Mouse (Mus musculus) neural tube, embryonic 15.5 days (tissue): ENCODE results near the gene Sbk1. TPM values are rescaled to one million over a fixed set of nuclear protein-coding genes. Genes with fewer than 3 reads are reported as not detected.

Experiments used
- ATAC-seq: fragments of 200-750 bp; cut with Nextera tagmentation; 2 replicates; pipeline ENCODE4 v1.8.0; 2017; ENCODE audit warnings: mild to moderate bottlenecking, moderate TSS enrichment, moderate library complexity; ENCODE audit not compliant: low FRiP score
- H3K27ac ChIP-seq: fragments of 300-500 bp; sonication (generic); replicated peaks from 2 replicates; pipeline ENCODE4 v1.5.1; 2015; ENCODE audit warnings: mild to moderate bottlenecking, inconsistent platforms
- H3K27me3 ChIP-seq: fragments of 300-500 bp; sonication (generic); replicated peaks from 2 replicates; pipeline ENCODE4 v1.6.1; 2015; ENCODE audit warnings: inconsistent platforms
- H3K36me3 ChIP-seq: fragments of 300-500 bp; sonication (generic); 2 replicates; pipeline ENCODE4 v1.6.1; 2015; ENCODE audit warnings: inconsistent platforms
- H3K4me1 ChIP-seq: fragments of 300-500 bp; sonication (generic); 2 replicates; pipeline ENCODE4 v1.6.1; 2015; ENCODE audit warnings: inconsistent platforms
- H3K4me2 ChIP-seq: fragments of 300-500 bp; sonication (generic); 2 replicates; pipeline ENCODE4 v1.6.1; 2015; ENCODE audit warnings: inconsistent platforms, mild to moderate bottlenecking, moderate library complexity
- H3K4me3 ChIP-seq: fragments of 300-500 bp; sonication (generic); replicated peaks from 2 replicates; pipeline ENCODE4 v1.5.1; 2015; ENCODE audit warnings: mild to moderate bottlenecking, inconsistent platforms
- H3K9ac ChIP-seq: fragments of 300-500 bp; sonication (generic); replicated peaks from 2 replicates; pipeline ENCODE4 v1.6.1; 2015; ENCODE audit warnings: mild to moderate bottlenecking, inconsistent platforms
- H3K9me3 ChIP-seq: fragments of 300-500 bp; sonication (generic); replicated peaks from 2 replicates; pipeline ENCODE4 v1.6.1; 2016; ENCODE audit warnings: inconsistent platforms
- WGBS: fragments of 180-500 bp; shearing (Covaris S2); methylation state at CpG from one replicate; pipeline ENCODE4 v1.1.7; 2015; ENCODE audit warnings: mixed read lengths; 5-methylcytosine and 5-hydroxymethylcytosine counted together
- polyA plus RNA-seq: library from polyadenylated mRNA; unstranded; fragments of >200 nt; fragmentation: Nextera tagmentation; extraction: Ambion mirVana; gene quantifications from 2 replicates; pipeline ENCODE4 v1.2.1, GENCODE M21; 2015

The Sbk1 gene
- polyA plus RNA-seq, 1 experiment from 2014 or later = 182 TPM

GRCm38 (mm10) chr7:126248088-126248487 is 24.3 kb upstream of the Sbk1 start:
- no peak overlapping the region for H3K4me3 ChIP-seq

GRCm38 (mm10) chr7:126248641-126249141 is 23.7 kb upstream of the Sbk1 start:
- Histone ChIP-seq H3K4me2 (peak overlapping the region; percentile 34; the same call in 1 of the 2 replicates), H3K4me1 (peaks cover 8% of the 10 kb centered on the region), H3K9me3 (no peaks in the 10 kb centered on the region), H3K36me3 (no peaks in the 10 kb centered on the region), H3K27ac (no peak overlapping the region), H3K9ac (no peak overlapping the region), H3K4me3 (no peak overlapping the region), H3K27me3 (no peaks in the 10 kb centered on the region)
- WGBS = 63% methylated on average over 17 of the region's 17 CpGs
- no peak for ATAC-seq

More at GRCm38 (mm10) chr7:126248088-126248487, 24.3 kb upstream of the Sbk1 start:
- peaks cover 8% of the 10 kb centered on the region for H3K4me1 ChIP-seq
- ATAC-seq = no peak
- no peaks in the 10 kb centered on the region for H3K9me3 ChIP-seq
- no peaks in the 10 kb centered on the region for H3K36me3 ChIP-seq
- no peaks in the 10 kb centered on the region for H3K27me3 ChIP-seq
- no peak overlapping the region for H3K27ac ChIP-seq
- peak overlapping the region; percentile 34 for H3K4me2 ChIP-seq
- WGBS = 5% methylated on average over 6 of the region's 6 CpGs
- H3K9ac ChIP-seq = no peak overlapping the region

- ATAC-seq = no peak
- Histone ChIP-seq H3K9me3 (no peaks in the 10 kb centered on the region), H3K4me1 (peaks cover 8% of the 10 kb centered on the region), H3K4me2 (no peak overlapping the region), H3K9ac (no peak overlapping the region), H3K27ac (no peak overlapping the region), H3K36me3 (no peaks in the 10 kb centered on the region), H3K4me3 (no peak overlapping the region), H3K27me3 (no peaks in the 10 kb centered on the region)
- WGBS = 75% methylated on average over 5 of the region's 5 CpGs
These were observed 23.3 kb upstream of the Sbk1 start for GRCm38 (mm10) chr7:126249146-126249545.

GRCm38 (mm10) chr7:126249986-126250385 is 22.4 kb upstream of the Sbk1 start:
- peaks cover 8% of the 10 kb centered on the region for H3K4me1 ChIP-seq
- ATAC-seq = no peak
- H3K4me2 ChIP-seq = no peak overlapping the region
- H3K27me3 ChIP-seq = no peaks in the 10 kb centered on the region
- no peak overlapping the region for H3K27ac ChIP-seq
- no peak overlapping the region for H3K9ac ChIP-seq
- H3K36me3 ChIP-seq = no peaks in the 10 kb centered on the region
- 89% methylated on average over 3 of the region's 3 CpGs for WGBS
- no peak overlapping the region for H3K4me3 ChIP-seq
- H3K9me3 ChIP-seq = no peaks in the 10 kb centered on the region

GRCm38 (mm10) chr7:126250481-126250880 is 21.9 kb upstream of the Sbk1 start:
- H3K9me3 ChIP-seq = no peaks in the 10 kb centered on the region
- no peaks in the 10 kb centered on the region for H3K27me3 ChIP-seq
- no peak overlapping the region for H3K4me2 ChIP-seq
- H3K4me1 ChIP-seq = peaks cover 8% of the 10 kb centered on the region
- no peak for ATAC-seq
- no peak overlapping the region for H3K27ac ChIP-seq
- H3K4me3 ChIP-seq = no peak overlapping the region
- H3K36me3 ChIP-seq = no peaks in the 10 kb centered on the region
- 80% methylated on average over 7 of the region's 7 CpGs for WGBS
- H3K9ac ChIP-seq = no peak overlapping the region

- no peak overlapping the region for H3K27ac ChIP-seq
- H3K9me3 ChIP-seq = no peaks in the 10 kb centered on the region
- 75% methylated on average over 3 of the region's 3 CpGs for WGBS
- ATAC-seq = no peak
- H3K4me2 ChIP-seq = no peak overlapping the region
- H3K4me3 ChIP-seq = no peak overlapping the region
- no peak overlapping the region for H3K9ac ChIP-seq
- H3K27me3 ChIP-seq = no peaks in the 10 kb centered on the region
- peaks cover 8% of the 10 kb centered on the region for H3K4me1 ChIP-seq
- no peaks in the 10 kb centered on the region for H3K36me3 ChIP-seq
These were observed 20.7 kb upstream of the Sbk1 start for GRCm38 (mm10) chr7:126251698-126252097.

- no peak overlapping the region for H3K9ac ChIP-seq
- no peaks in the 10 kb centered on the region for H3K9me3 ChIP-seq
- no peak overlapping the region for H3K4me3 ChIP-seq
- no peaks in the 10 kb centered on the region for H3K36me3 ChIP-seq
- peaks cover 8% of the 10 kb centered on the region for H3K4me1 ChIP-seq
- ATAC-seq = no peak
- H3K27me3 ChIP-seq = no peaks in the 10 kb centered on the region
- H3K27ac ChIP-seq = no peak overlapping the region
- WGBS = 91% methylated on average over 5 of the region's 5 CpGs
- no peak overlapping the region for H3K4me2 ChIP-seq
These were observed 20.2 kb upstream of the Sbk1 start for GRCm38 (mm10) chr7:126252230-126252629.

- H3K36me3 ChIP-seq = no peaks in the 10 kb centered on the region
- no peak overlapping the region for H3K4me3 ChIP-seq
- peaks cover 10% of the 10 kb centered on the region for H3K4me1 ChIP-seq
- H3K9me3 ChIP-seq = no peaks in the 10 kb centered on the region
- H3K27me3 ChIP-seq = peaks cover 6% of the 10 kb centered on the region
- ATAC-seq = peak; percentile 67
- H3K27ac ChIP-seq = no peak overlapping the region
- no peak overlapping the region for H3K9ac ChIP-seq
- WGBS = 12% methylated on average over 18 of the region's 18 CpGs
- H3K4me2 ChIP-seq = no peak overlapping the region
These were observed 11.9 kb upstream of the Sbk1 start for GRCm38 (mm10) chr7:126260280-126261210.

- Histone ChIP-seq H3K9me3 (no peaks in the 10 kb centered on the region), H3K4me2 (no peak overlapping the region), H3K36me3 (no peaks in the 10 kb centered on the region), H3K27me3 (peaks cover 6% of the 10 kb centered on the region), H3K4me1 (peaks cover 23% of the 10 kb centered on the region), H3K27ac (no peak overlapping the region), H3K9ac (no peak overlapping the region), H3K4me3 (no peak overlapping the region)
- ATAC-seq = no peak
- WGBS = 92% methylated on average over 4 of the region's 4 CpGs
These were observed 10.6 kb upstream of the Sbk1 start for GRCm38 (mm10) chr7:126261823-126262222.

GRCm38 (mm10) chr7:126263964-126264363 is 8.5 kb upstream of the Sbk1 start:
- Histone ChIP-seq H3K27ac (no peak overlapping the region), H3K4me1 (peaks cover 24% of the 10 kb centered on the region), H3K4me3 (no peak overlapping the region), H3K27me3 (peaks cover 9% of the 10 kb centered on the region), H3K36me3 (no peaks in the 10 kb centered on the region), H3K4me2 (no peak overlapping the region), H3K9me3 (no peaks in the 10 kb centered on the region), H3K9ac (no peak overlapping the region)
- no peak for ATAC-seq
- WGBS = 11% methylated on average over 7 of the region's 7 CpGs

GRCm38 (mm10) chr7:126265949-126266348 is 6.5 kb upstream of the Sbk1 start:
- Histone ChIP-seq H3K9me3 (no peaks in the 10 kb centered on the region), H3K36me3 (no peaks in the 10 kb centered on the region), H3K27ac (no peak overlapping the region; the same call in 1 of the 2 replicates), H3K4me3 (no peak overlapping the region), H3K4me1 (peaks cover 29% of the 10 kb centered on the region), H3K9ac (no peak overlapping the region), H3K27me3 (peaks cover 2% of the 10 kb centered on the region), H3K4me2 (no peak overlapping the region)
- ATAC-seq = peak; percentile 65; the same call in 1 of the 2 replicates
- WGBS = 45% methylated on average over 9 of the region's 9 CpGs

GRCm38 (mm10) chr7:126266372-126266870 is 6.0 kb upstream of the Sbk1 start:
- 62% methylated on average over 4 of the region's 4 CpGs for WGBS
- no peak overlapping the region; the same call in 1 of the 2 replicates for H3K27ac ChIP-seq
- H3K4me2 ChIP-seq = no peak overlapping the region
- H3K36me3 ChIP-seq = no peaks in the 10 kb centered on the region
- H3K4me1 ChIP-seq = peaks cover 34% of the 10 kb centered on the region
- H3K9me3 ChIP-seq = no peaks in the 10 kb centered on the region
- H3K9ac ChIP-seq = no peak overlapping the region
- ATAC-seq = no peak
- peaks cover 2% of the 10 kb centered on the region for H3K27me3 ChIP-seq
- H3K4me3 ChIP-seq = no peak overlapping the region
